12 mouse cellular contexts compared by ENCODE assay signal in the genomic region with DNA sequence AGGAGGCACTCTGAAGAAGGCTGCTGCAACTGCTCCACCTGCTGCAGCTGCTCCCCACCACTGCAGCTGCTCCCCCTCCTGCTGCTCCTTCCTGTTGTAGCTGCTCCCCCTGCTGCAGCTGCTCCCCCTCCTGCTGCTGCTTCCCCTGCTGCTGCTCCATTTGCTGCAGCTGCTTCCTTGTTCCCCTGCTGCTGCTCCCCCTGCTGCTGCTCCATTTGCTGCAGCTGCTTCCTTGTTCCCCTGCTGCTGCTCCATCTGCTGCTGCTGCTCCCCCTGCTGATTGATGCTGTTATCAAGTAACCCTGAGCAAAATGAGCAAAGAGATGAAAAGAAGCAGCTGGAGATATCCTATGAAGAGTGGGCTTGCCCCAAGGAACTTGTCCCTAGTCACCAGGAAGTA. TPM values are rescaled to one million over a fixed set of nuclear protein-coding genes. Genes with fewer than 3 reads are reported as not detected.
DNase-seq lines count a peak whose midpoint lies in the region; ATAC-seq and TF ChIP-seq lines count a peak whose summit lies in the region.
"Had no signal": no experiment of that assay in that cellular context is flagged by ENCODE, and none has a peak within 500 bp of the region (broad histone marks: within the 10 kb centered on the region; RNA-seq: fewer than 3 reads in every experiment).

No protein-coding gene starts in this region.

- H3K9ac ChIP-seq in forebrain, embryonic 13.5 days = no peak overlapping the region
- no peak overlapping the region for H3K9ac ChIP-seq in forebrain, embryonic 16.5 days (replicated peaks; ENCODE audit: low read depth, low read length)
- H3K9ac ChIP-seq in liver, embryonic 14.5 days (replicated peaks) = no peak overlapping the region
- H3K9ac ChIP-seq in liver, embryonic 11.5 days (ENCODE audit: low read depth, low read length) = no peak overlapping the region

- peaks cover 20% of the 10 kb centered on the region for H3K27me3 ChIP-seq in forebrain, embryonic 13.5 days
- no peaks in the 10 kb centered on the region for H3K27me3 ChIP-seq in forebrain, embryonic 16.5 days (replicated peaks; ENCODE audit: control insufficient read depth, insufficient read depth, low read length)
- H3K27me3 ChIP-seq in liver, embryonic 14.5 days (ENCODE audit: control insufficient read depth, insufficient read depth, low read length) = no peaks in the 10 kb centered on the region
- no peaks in the 10 kb centered on the region for H3K27me3 ChIP-seq in liver, embryonic 11.5 days (replicated peaks; ENCODE audit: control insufficient read depth, insufficient read depth, low read length)
- peaks cover under 1% of the 10 kb centered on the region; the same call in 1 of the 2 replicates for H3K27me3 ChIP-seq in embryonic facial prominence, embryonic 10.5 days (replicated peaks; ENCODE audit: low read depth, poor library complexity, severe bottlenecking)

- no peak overlapping the region for H3K4me2 ChIP-seq in forebrain, embryonic 13.5 days
- no peak overlapping the region for H3K4me2 ChIP-seq in forebrain, embryonic 16.5 days (ENCODE audit: low read length)
- H3K4me2 ChIP-seq in liver, embryonic 14.5 days (ENCODE audit: low read depth) = no peak overlapping the region
- H3K4me2 ChIP-seq in liver, embryonic 11.5 days = no peak overlapping the region

- no peaks in the 10 kb centered on the region for H3K36me3 ChIP-seq in forebrain, embryonic 13.5 days (ENCODE audit: poor library complexity, severe bottlenecking)
- no peaks in the 10 kb centered on the region for H3K36me3 ChIP-seq in forebrain, embryonic 16.5 days (ENCODE audit: control insufficient read depth, insufficient read depth)
- no peaks in the 10 kb centered on the region for H3K36me3 ChIP-seq in liver, embryonic 14.5 days (replicated peaks; ENCODE audit: control insufficient read depth, insufficient read depth, low read depth)
- no peaks in the 10 kb centered on the region for H3K36me3 ChIP-seq in liver, embryonic 11.5 days (ENCODE audit: control insufficient read depth, insufficient read depth, low read length)
- H3K36me3 ChIP-seq in embryonic facial prominence, embryonic 10.5 days (replicated peaks) = 0 out of 2 replicates have a peak, but pooled peaks cover 3% of the 10 kb centered on the region

- peaks cover 15% of the 10 kb centered on the region for H3K9me3 ChIP-seq in forebrain, embryonic 13.5 days (replicated peaks)
- peaks cover 6% of the 10 kb centered on the region for H3K9me3 ChIP-seq in forebrain, embryonic 16.5 days (ENCODE audit: control insufficient read depth, low read length)
- H3K9me3 ChIP-seq in liver, embryonic 14.5 days (ENCODE audit: control insufficient read depth, low read length) = no peaks in the 10 kb centered on the region
- H3K9me3 ChIP-seq in liver, embryonic 11.5 days (ENCODE audit: control insufficient read depth, low read length) = 0 out of 2 replicates have a peak, but pooled peaks cover 5% of the 10 kb centered on the region
- H3K9me3 ChIP-seq in embryonic facial prominence, embryonic 10.5 days = peaks cover 12% of the 10 kb centered on the region; the same call in 1 of the 2 replicates

- H3K4me1 ChIP-seq in forebrain, embryonic 13.5 days = peaks cover 32% of the 10 kb centered on the region
- H3K4me1 ChIP-seq in forebrain, embryonic 16.5 days (replicated peaks; ENCODE audit: control insufficient read depth, insufficient read depth, low read length) = peaks cover 22% of the 10 kb centered on the region
- no peaks in the 10 kb centered on the region for H3K4me1 ChIP-seq in liver, embryonic 14.5 days (replicated peaks; ENCODE audit: control insufficient read depth in 2 of 2, insufficient read depth in 2 of 2, low read length in 1 of 2)
- H3K4me1 ChIP-seq in liver, embryonic 11.5 days (replicated peaks; ENCODE audit: control insufficient read depth, insufficient read depth, low read length) = no peaks in the 10 kb centered on the region
- peaks cover 19% of the 10 kb centered on the region for H3K4me1 ChIP-seq in embryonic facial prominence, embryonic 10.5 days

- no peak for ATAC-seq in forebrain, embryonic 13.5 days
- ATAC-seq in forebrain, embryonic 16.5 days = no peak
- no peak for ATAC-seq in liver, embryonic 14.5 days (ENCODE audit: insufficient read depth)
- ATAC-seq in liver, embryonic 11.5 days (replicated peaks; ENCODE audit: low FRiP score) = no peak
- ATAC-seq: Patski had no signal

- TF ChIP-seq EP300 in liver, embryonic 14.5 days (IDR thresholded peaks at IDR 0.05; ENCODE audit: low read depth) = no peak

- TF ChIP-seq CTCF in liver, embryonic 14.5 days (IDR thresholded peaks at IDR 0.05; ENCODE audit: low read depth) = peak; percentile 21; the same call in 1 of the 2 replicates

- no peak overlapping the region for H3K4me3 ChIP-seq in forebrain, embryonic 13.5 days
- no peak overlapping the region for H3K4me3 ChIP-seq in forebrain, embryonic 16.5 days (replicated peaks; ENCODE audit: low read length)
- H3K4me3 ChIP-seq in liver, embryonic 14.5 days (ENCODE audit: insufficient read depth in 1 of 2, low read depth in 2 of 2, low read length in 2 of 2) = no peak overlapping the region
- no peak overlapping the region for H3K4me3 ChIP-seq in liver, embryonic 11.5 days (ENCODE audit: low read depth, low read length)
- no peak overlapping the region for H3K4me3 ChIP-seq in embryonic facial prominence, embryonic 10.5 days

- peak overlapping the region; percentile 35; the same call in 1 of the 2 replicates for H3K27ac ChIP-seq in forebrain, embryonic 13.5 days
- no peak overlapping the region for H3K27ac ChIP-seq in forebrain, embryonic 16.5 days (ENCODE audit: low read length)
- no peak overlapping the region for H3K27ac ChIP-seq in liver, embryonic 14.5 days
- H3K27ac ChIP-seq in liver, embryonic 11.5 days (ENCODE audit: low read depth, low read length) = no peak overlapping the region
- no peak overlapping the region for H3K27ac ChIP-seq in embryonic facial prominence, embryonic 10.5 days (replicated peaks)

- DNase-seq in liver, embryonic 14.5 days (ENCODE audit: low read depth in 3 of 3, low spot score in 3 of 3) = no peak
- no peak for DNase-seq in liver, embryonic 11.5 days (ENCODE audit: low spot score)
- peak; percentile 9 for DNase-seq in thymus, postnatal 14 days
- DNase-seq in thymus, postnatal 0 days (ENCODE audit: low spot score) = no peak
- no peak for DNase-seq in embryonic facial prominence, embryonic 10.5 days (ENCODE audit: low spot score)
- DNase-seq: cerebellum, postnatal 36 days; heart, adult 18-20 months; kidney, postnatal 14 days; liver had no signal

RNA-seq across cellular contexts. Expression of a gene that starts 8.3 kb away (rescaled TPM):
- 0.58 and 1.3 TPM in 2 replicates for polyA plus RNA-seq in forebrain, embryonic 13.5 days (2015; fragmentation: Nextera tagmentation; extraction: Ambion mirVana)
- polyA plus RNA-seq in forebrain, embryonic 16.5 days (2015; fragmentation: Nextera tagmentation; extraction: Ambion mirVana) = 0.78 and 0.92 TPM in 2 replicates
- 0.01 TPM in 2 replicates for polyA plus RNA-seq in liver, embryonic 14.5 days (2012; rRNA removed)
- not detected in 2 replicates for polyA plus RNA-seq in liver, embryonic 14.5 days (2014; fragmentation: Nextera tagmentation; extraction: Ambion mirVana)
- 0.25 and 0.31 TPM in 2 replicates for polyA plus RNA-seq in liver, embryonic 11.5 days (2014; fragmentation: Nextera tagmentation; extraction: Ambion mirVana)
- 0.27 and 0.56 TPM in 2 replicates for polyA plus RNA-seq in thymus, postnatal 0 days (2015; fragmentation: Nextera tagmentation; extraction: Ambion mirVana)
- polyA plus RNA-seq in embryonic facial prominence, embryonic 10.5 days (2016; fragmentation: Nextera tagmentation; extraction: Ambion mirVana) = 0.59 and 0.60 TPM in 2 replicates
- polyA plus RNA-seq: Patski had no signal
